Mouse (Mus musculus) E14TG2a.4 (cell line): ENCODE results near the gene Trim69.

ENCODE experiments used
- CTCF ChIP-seq: conservative IDR thresholded peaks from 2 replicates; pipeline ENCODE4 v1.5.1; 2014; ENCODE audit warnings: low read length
- NANOG ChIP-seq: IDR thresholded peaks from 2 replicates; pipeline ENCODE4 v1.6.1; 2014; ENCODE audit warnings: borderline replicate concordance, low read length, mixed read lengths
- POU5F1 ChIP-seq: IDR thresholded peaks from 2 replicates; pipeline ENCODE4 v1.6.1; 2014; ENCODE audit warnings: low read length, borderline replicate concordance

GRCm38 (mm10) chr2:122153681-122154365 is 6.7 kb upstream of the Trim69 start:
- no peak for TF ChIP-seq CTCF
- TF ChIP-seq NANOG, result no peak
- no peak for TF ChIP-seq POU5F1
